Mouse (Mus musculus) effector memory CD4-positive, alpha-beta T cell, adult 5 months (primary cell): ENCODE data around the gene Lsm7. TPM values are rescaled to one million over a fixed set of nuclear protein-coding genes. Genes with fewer than 3 reads are reported as not detected.

ENCODE experiments used
- polyA plus RNA-seq: library from polyadenylated mRNA; unstranded; fragments of 100-300 nt; shearing (Covaris generic); gene quantifications from one replicate; pipeline ENCODE4 v1.2.1, GENCODE M21; 2017

Lsm7 gene
- 80.2 TPM for polyA plus RNA-seq

DNA sequence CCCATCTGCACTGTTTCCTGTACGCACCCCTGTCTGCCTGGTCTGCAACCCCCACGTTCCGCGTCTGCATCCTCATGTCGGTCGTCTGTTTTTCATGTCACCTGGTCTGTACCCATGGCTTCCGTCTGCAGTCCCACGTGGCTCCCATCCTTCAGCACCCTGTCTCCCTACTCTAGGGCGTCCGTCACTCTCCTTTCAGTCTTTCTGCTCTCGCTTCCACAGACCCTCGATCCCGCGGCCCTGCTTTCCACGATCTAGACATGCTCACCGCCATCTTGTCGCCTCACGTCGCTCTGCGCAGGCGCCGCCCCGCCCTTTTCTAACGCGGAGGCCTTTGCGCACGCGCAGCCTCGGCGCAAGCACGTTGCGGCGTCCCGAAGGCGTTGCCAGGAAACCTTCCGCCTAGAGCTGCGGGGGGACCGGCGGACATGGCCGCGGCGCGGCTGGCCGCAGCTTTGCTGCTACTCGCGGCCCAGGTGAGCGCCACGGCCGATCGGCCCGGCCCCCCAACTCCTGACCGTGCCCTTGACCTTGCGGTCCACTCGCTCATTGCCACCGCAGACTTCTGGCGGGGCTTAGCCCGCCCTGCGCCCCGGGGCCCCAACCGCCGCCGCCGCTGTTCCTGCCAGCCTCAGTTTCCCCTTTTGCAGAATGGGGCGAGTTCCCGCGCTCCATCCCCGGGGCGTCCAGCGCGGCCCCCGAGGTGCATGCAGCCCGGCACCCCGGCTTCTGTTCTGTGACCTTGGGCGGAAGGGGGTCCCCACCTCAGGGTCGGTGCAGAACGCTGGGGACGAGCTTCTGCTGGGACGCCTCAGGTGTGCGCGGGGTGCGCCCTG is at the start of gene Lsm7, which contains the start of gene Sppl2b:
Gene Lsm7 (minus strand): TSS at position 297 of the 836 bp plus-strand sequence.
Gene Sppl2b (plus strand): TSS at position 363 of the 836 bp plus-strand sequence.

DNA sequence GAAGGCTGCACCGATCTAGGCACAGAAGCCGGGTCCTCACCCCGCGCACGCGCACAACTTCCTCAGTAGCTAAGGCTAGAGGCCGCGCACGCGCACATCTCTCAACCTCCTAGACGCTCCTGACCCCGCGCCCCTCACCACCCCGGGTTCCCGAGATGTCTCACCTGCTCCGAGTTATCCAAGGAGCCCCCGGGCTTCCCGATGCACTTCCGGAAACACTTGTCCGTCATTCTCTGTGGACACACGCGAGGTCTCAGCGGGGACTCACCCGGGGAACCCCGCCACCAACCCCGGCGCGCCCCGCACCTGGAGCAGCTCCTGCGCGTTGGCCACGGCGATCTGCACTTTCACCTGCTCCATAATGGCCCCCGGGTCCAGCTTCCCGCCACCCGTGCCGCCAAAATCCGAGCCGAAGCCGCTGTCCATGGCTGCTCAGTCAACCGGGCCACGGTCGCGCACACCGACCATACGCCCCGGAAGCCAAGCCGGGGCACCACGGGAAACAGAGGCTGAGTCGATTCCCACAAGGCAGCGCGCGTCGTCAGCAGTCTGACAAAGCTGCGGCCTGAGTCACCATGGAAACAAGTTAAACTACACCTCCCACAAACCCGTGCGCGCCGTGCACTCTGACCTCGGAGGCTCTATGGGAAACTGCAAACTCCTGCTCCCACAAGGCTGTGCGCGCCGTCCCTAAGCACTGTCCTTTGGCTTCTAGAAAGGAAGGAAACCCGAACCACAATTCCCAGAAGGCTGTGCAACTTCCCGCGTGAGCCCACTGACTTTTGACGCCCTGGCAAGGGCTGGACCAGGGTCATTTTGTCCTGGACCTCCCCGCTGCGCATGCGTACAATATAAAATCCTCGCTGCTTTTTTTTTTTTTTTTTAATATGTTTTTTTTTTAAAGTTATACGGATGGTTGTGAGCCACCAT is 45.6 kb upstream of the Lsm7 start, which contains the start of gene Timm13:
Gene Timm13 (minus strand): TSS at position 652 of the 930 bp plus-strand sequence.

DNA sequence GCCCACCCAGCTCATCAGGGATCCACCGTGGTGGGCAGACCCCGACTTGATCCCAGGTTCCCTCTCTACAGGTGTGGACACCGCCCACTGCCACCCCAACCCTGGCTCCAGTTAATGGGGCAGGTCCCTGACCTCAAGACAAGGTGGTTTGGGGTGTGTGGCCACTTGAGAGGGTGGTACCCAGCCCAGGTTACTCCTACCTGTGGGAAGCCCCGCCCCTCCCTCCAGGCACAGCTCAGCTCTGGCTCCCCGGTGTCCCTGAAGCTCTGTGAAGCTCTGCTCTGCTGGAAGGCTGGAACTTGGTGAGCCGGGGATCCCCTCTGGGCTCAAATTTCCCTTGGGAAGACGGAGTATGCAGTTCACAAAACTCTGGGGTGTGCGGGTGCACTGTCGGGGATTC is 16.6 kb upstream of the Lsm7 start, which contains the start of gene Tmprss9:
Gene Tmprss9 (plus strand): TSS at position 268 of the 400 bp plus-strand sequence.

GRCm38 (mm10) chr10:80843931-80844547 is 11.0 kb downstream of the Lsm7 start, which contains the start of gene Lingo3:
Lingo3 (minus strand) TSS chr10:80844039.

GRCm38 (mm10) chr10:80826151-80827062 is 28.6 kb downstream of the Lsm7 start, which contains the start of gene Oaz1:
Oaz1 (plus strand) TSS chr10:80826656.

GRCm38 (mm10) chr10:80813366-80813765 is 41.6 kb downstream of the Lsm7 start, which contains the start of gene Jsrp1:
Jsrp1 (minus strand) TSS chr10:80813498.

DNA sequence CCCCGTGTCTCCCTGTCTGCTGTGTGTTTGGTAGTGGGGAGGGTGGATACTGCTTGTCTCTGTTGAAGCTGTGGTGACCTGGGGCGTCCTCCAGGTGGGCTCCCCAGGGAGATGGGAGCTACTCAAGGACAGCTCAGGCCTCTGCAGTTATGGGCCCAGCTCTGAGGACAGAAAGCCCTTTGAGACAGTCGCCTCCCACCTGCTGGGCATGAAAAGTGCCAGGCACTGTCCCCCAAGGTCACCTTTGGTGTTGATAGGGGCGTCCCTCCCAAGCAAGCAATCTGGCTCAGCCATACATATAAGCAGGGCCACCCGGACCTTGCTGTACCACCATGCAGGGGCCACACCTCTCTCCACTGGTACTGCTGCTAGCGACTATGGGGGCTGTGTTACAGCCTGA is 50.1 kb downstream of the Lsm7 start, which contains the start of gene Amh:
Gene Amh (plus strand): TSS at position 328 of the 400 bp plus-strand sequence.

Other genes starting within 250 kb of the Lsm7 start
- gene Gm49322, start 249.2 kb downstream of the Lsm7 start, polyA plus RNA-seq: 8.8 TPM
- 322 TPM for gene Csnk1g2, start 232.4 kb downstream of the Lsm7 start, polyA plus RNA-seq
- 23.0 TPM for gene Btbd2, start 198.1 kb downstream of the Lsm7 start, polyA plus RNA-seq
- gene Mknk2, start 177.1 kb downstream of the Lsm7 start, polyA plus RNA-seq: 211 TPM
- 104 TPM for gene Mob3a, start 153.2 kb downstream of the Lsm7 start, polyA plus RNA-seq
- 79.5 TPM for gene Izumo4, start 153.0 kb downstream of the Lsm7 start, polyA plus RNA-seq
- gene Ap3d1, start 112.9 kb downstream of the Lsm7 start, polyA plus RNA-seq: 74.7 TPM
- 85.2 TPM for gene Dot1l, start 100.0 kb downstream of the Lsm7 start, polyA plus RNA-seq
- 62.8 TPM for gene Sf3a2, start 57.0 kb downstream of the Lsm7 start, polyA plus RNA-seq
- 189 TPM for gene Plekhj1, start 56.6 kb downstream of the Lsm7 start, polyA plus RNA-seq
- gene Amh, start 50.0 kb downstream of the Lsm7 start, polyA plus RNA-seq: not detected
- gene Jsrp1, start 41.7 kb downstream of the Lsm7 start, polyA plus RNA-seq: not detected
- gene Oaz1, start 28.6 kb downstream of the Lsm7 start, polyA plus RNA-seq: 2,107 TPM
- not detected for gene Lingo3, start 11.2 kb downstream of the Lsm7 start, polyA plus RNA-seq
- 19.0 TPM for gene Sppl2b, start 66 bp upstream of the Lsm7 start, polyA plus RNA-seq
- not detected for gene Tmprss9, start 16.6 kb upstream of the Lsm7 start, polyA plus RNA-seq
- 133 TPM for gene Timm13, start 45.8 kb upstream of the Lsm7 start, polyA plus RNA-seq
- 12.7 TPM for gene Lmnb2, start 63.0 kb upstream of the Lsm7 start, polyA plus RNA-seq
- gene Gadd45b, start 74.9 kb upstream of the Lsm7 start, polyA plus RNA-seq: 590 TPM
- gene Gng7, start 159.7 kb upstream of the Lsm7 start, polyA plus RNA-seq: 0.67 TPM
- gene Diras1, start 170.5 kb upstream of the Lsm7 start, polyA plus RNA-seq: not detected
- 9.4 TPM for gene Slc39a3, start 182.2 kb upstream of the Lsm7 start, polyA plus RNA-seq
- gene Sgta, start 205.0 kb upstream of the Lsm7 start, polyA plus RNA-seq: 64.8 TPM
- gene Thop1, start 214.8 kb upstream of the Lsm7 start, polyA plus RNA-seq: 6.2 TPM
- not detected for gene Creb3l3, start 243.7 kb upstream of the Lsm7 start, polyA plus RNA-seq